Mouse (Mus musculus) spleen, adult 2 months (tissue): ENCODE measurements at regions not wholly inside any gene's neighbourhood (a gene's known extent, or its start where the extent isn't known, plus 50 kb on each side); places are given as distances from the start of the nearest gene placed in this dataset.

ENCODE experiments used
- DNase-seq, 2 experiments: peaks; one replicate each; pipeline versions ENCODE4 v3.0.0 to v3.0.0-alpha.2; 2012 to 2021; ENCODE audit warnings: low spot score in 2 of 2, low read depth in 1 of 2
- H3K27ac ChIP-seq: fragments of 200-500 bp; 2 replicates; pipeline ENCODE4 v1.5.1; 2012; ENCODE audit warnings: low read length, inconsistent platforms; ENCODE audit not compliant: insufficient read depth
- H3K27me3 ChIP-seq: fragments of 200-500 bp; 2 replicates; pipeline ENCODE4 v1.6.1; 2012; ENCODE audit warnings: mild to moderate bottlenecking, moderate library complexity, low read length, inconsistent platforms; ENCODE audit not compliant: control insufficient read depth, insufficient read depth
- H3K36me3 ChIP-seq: fragments of 200-500 bp; 2 replicates; pipeline ENCODE4 v1.6.1; 2012; ENCODE audit warnings: mild to moderate bottlenecking, low read length, inconsistent platforms; ENCODE audit not compliant: control insufficient read depth, insufficient read depth
- H3K4me1 ChIP-seq: fragments of 200-500 bp; 2 replicates; pipeline ENCODE4 v1.6.1; 2011; ENCODE audit warnings: inconsistent platforms; ENCODE audit not compliant: control insufficient read depth, insufficient read depth, insufficient read length
- H3K4me3 ChIP-seq: fragments of 200-500 bp; 2 replicates; pipeline ENCODE4 v1.5.1; 2011; ENCODE audit warnings: mild to moderate bottlenecking, inconsistent platforms; ENCODE audit not compliant: insufficient read depth, insufficient read length; ENCODE audit errors: extremely low read depth
- CTCF ChIP-seq: fragments of 200-500 bp; IDR thresholded peaks from 2 replicates; pipeline ENCODE4 v1.5.1; 2011; ENCODE audit warnings: mild to moderate bottlenecking, inconsistent platforms; ENCODE audit not compliant: insufficient read depth, insufficient read length, insufficient replicate concordance; ENCODE audit errors: extremely low read depth
- POLR2A ChIP-seq: fragments of 200-500 bp; IDR thresholded peaks from 2 replicates; pipeline ENCODE4 v1.6.1; 2011; ENCODE audit warnings: low read depth, low read length, inconsistent platforms
- WGBS: fragments of 180-500 bp; shearing (Covaris S2); methylation state at CpG from one replicate; pipeline ENCODE4 v1.1.7; 2018; 5-methylcytosine and 5-hydroxymethylcytosine counted together

DNA sequence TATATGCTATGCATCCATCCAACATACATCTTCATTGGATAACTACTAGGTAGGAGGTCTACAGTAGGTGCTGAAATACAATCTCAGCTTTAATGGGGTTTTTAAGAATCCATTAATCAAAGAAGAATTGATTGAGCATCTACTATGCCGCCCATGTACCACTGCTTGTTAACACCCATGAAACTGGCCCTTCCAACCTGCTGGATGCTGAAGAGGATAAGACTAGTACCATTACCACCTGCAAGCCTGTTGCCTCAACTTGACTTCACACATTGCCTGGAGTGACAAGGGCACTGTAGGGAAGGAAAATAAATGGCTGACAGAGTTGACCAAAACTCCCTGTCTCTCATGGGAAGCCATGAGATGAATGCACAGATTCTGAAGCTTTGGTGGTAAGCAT, 71.4 kb upstream of the Klf9 start:
- DNase-seq: no peak
- TF ChIP-seq CTCF (no peak), POLR2A (no peak)
- Histone ChIP-seq H3K4me1 (no peaks in the 10 kb centered on the region), H3K36me3 (no peaks in the 10 kb centered on the region), H3K27ac (no peak overlapping the region), H3K4me3 (no peak overlapping the region), H3K27me3 (no peaks in the 10 kb centered on the region)
- WGBS: 96% methylated on average over 1 of the region's 1 CpGs

DNA sequence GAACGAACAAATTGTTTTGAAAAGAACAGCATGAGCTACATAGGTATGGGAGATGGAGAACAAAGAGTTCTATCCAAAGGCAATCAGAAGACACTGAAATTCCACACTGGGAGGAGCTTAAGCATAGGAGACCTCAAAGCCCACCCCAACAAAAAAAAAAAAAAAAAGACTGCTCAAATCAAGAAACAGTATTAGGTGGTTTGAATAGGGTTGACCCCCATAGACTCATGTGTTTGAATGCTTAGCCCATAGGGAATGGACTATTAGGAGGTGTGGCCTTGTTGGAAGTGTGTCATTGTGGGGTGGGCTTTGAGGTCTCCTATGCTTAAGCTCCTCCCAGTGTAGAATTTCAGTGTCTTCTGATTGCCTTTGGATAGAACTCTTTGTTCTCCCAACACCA, 70.0 kb upstream of the Klf9 start:
- no peaks in the 10 kb centered on the region for H3K36me3 ChIP-seq
- H3K27ac ChIP-seq: no peak overlapping the region
- TF ChIP-seq CTCF: no peak
- H3K27me3 ChIP-seq: no peaks in the 10 kb centered on the region; the same call in 1 of the 2 replicates
- H3K4me1 ChIP-seq: no peaks in the 10 kb centered on the region
- WGBS: 77% methylated on average over 1 of the region's 1 CpGs
- no peak overlapping the region for H3K4me3 ChIP-seq
- DNase-seq: no peak

DNA sequence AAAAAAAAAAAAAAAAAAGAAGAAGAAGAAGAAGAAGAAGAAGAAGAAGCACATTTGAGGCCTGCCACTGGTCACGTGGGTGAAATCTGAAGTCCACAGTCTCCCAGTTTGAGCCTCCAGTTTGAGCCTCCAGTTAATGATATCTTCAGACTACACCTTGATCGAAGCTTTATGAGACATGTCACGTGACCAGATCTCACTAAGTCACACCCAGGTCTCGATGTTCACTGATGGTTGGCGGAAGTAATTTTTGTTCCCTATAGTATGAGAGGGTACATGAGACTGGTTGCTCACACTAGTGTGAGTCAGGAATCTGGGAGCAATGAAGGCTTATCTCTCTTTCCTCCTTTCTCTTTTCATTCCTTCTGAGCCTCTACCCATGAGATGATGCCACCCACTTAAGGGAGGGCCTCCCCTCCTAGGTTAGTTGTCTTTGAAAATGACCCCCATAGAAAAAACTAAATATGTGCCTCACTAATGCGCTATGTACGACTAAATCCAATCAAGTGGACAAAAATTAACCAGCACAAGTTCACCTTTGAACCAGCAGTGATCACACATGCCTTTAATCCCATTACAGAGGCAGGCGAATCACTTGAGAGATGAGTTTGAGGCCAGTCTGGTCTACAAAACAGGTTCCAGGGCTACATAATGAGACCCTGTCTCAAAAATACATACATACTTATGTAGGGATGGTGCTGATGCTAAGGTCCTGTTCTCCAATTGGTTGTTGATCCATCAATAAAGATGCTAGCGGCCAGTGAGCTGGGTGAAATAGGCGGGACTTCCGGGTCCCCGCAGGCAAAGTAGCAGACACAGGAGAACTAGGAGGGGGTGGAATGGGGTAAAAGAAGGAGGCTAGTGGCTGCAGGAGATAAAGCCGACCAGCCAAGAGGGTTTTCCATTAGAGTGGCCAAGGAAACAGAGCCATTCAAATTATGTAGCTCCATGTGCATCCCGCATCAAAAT, 66.1 kb upstream of the Klf9 start:
- 90% methylated on average over 14 of the region's 14 CpGs for WGBS
- Histone ChIP-seq H3K36me3 (no peaks in the 10 kb centered on the region), H3K4me1 (no peaks in the 10 kb centered on the region), H3K4me3 (no peak overlapping the region), H3K27me3 (no peaks in the 10 kb centered on the region; the same call in 1 of the 2 replicates), H3K27ac (no peak overlapping the region)
- TF ChIP-seq POLR2A (no peak), CTCF (no peak)
- no peak for DNase-seq

- DNase-seq: no peak
- WGBS: 84% methylated on average over 5 of the region's 5 CpGs
- no peaks in the 10 kb centered on the region for H3K36me3 ChIP-seq
- no peak overlapping the region for H3K27ac ChIP-seq
- H3K27me3 ChIP-seq: no peaks in the 10 kb centered on the region; the same call in 1 of the 2 replicates
- H3K4me3 ChIP-seq: no peak overlapping the region
- H3K4me1 ChIP-seq: no peaks in the 10 kb centered on the region
- TF ChIP-seq CTCF (no peak), POLR2A (no peak)
Observed at GRCm38 (mm10) chr19:23075790-23076189, 65.2 kb upstream of the Klf9 start.

- Histone ChIP-seq H3K4me3 (no peak overlapping the region), H3K27me3 (no peaks in the 10 kb centered on the region), H3K4me1 (no peaks in the 10 kb centered on the region), H3K36me3 (no peaks in the 10 kb centered on the region), H3K27ac (no peak overlapping the region)
- TF ChIP-seq POLR2A (no peak), CTCF (no peak)
- 88% methylated on average over 7 of the region's 7 CpGs for WGBS
- DNase-seq: no peak
Observed at GRCm38 (mm10) chr19:23085173-23085660, 55.8 kb upstream of the Klf9 start.

DNA sequence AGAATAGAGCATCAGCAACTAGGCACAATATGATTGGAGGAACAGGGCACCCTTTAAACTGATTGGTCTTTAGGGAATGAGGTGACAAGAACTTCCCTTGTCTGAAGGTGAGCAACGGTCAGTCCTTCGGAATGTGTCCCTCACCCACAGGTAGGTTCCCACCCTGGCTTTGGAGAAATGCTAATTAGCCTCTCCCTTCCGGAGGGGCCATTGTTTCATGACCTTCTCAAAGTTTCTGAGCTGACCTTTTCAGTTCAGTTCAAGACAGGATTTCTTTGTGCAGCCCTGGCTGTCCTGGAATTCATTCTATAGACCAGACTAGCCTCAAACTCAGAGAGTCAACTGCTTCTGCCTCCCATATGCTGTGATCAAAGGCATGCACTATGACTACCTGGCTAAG, 53.5 kb upstream of the Klf9 start:
- 93% methylated on average over 3 of the region's 3 CpGs for WGBS
- no peak for TF ChIP-seq POLR2A
- no peak for TF ChIP-seq CTCF
- no peak overlapping the region for H3K4me3 ChIP-seq
- H3K4me1 ChIP-seq: no peaks in the 10 kb centered on the region
- H3K36me3 ChIP-seq: no peaks in the 10 kb centered on the region
- no peaks in the 10 kb centered on the region for H3K27me3 ChIP-seq
- H3K27ac ChIP-seq: no peak overlapping the region
- no peak for DNase-seq

DNA sequence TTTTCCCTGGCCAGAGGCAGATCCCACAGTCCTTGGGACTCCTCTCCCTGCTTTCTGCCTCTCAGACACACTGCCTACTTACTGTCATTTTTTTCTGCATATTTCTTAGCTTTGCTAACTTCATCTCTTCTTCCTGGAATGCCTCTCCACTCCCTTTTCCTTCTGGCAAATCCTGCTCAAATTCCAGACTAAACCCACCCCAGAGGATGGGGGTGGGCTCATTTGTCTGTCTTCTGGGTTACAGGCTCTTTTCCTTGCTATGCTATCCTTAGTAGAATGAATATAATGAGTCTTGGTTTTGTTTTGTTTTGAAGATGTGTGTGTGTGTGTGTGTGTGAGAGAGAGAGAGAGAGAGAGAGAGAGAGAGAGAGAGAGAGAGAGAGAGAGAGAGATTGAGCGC, 51.9 kb upstream of the Klf9 start:
- Histone ChIP-seq H3K4me3 (no peak overlapping the region), H3K4me1 (no peaks in the 10 kb centered on the region), H3K27me3 (no peaks in the 10 kb centered on the region), H3K36me3 (no peaks in the 10 kb centered on the region), H3K27ac (no peak overlapping the region)
- TF ChIP-seq POLR2A: no peak
- no peak for TF ChIP-seq CTCF
- no peak for DNase-seq
- 100% methylated on average over 1 of the region's 1 CpGs for WGBS
